ENCODE assay signal across 10 mouse cellular contexts in genomic region chr2:164180124-164180523, GRCm38 (mm10). TPM values are rescaled to one million over a fixed set of nuclear protein-coding genes. Genes with fewer than 3 reads are reported as not detected.
A peak's percentile ranks its signal among the peaks of the same experiment; 100 is the strongest.
DNase-seq lines count a peak whose midpoint lies in the region; ATAC-seq lines count a peak whose summit lies in the region.
"Had no signal": no experiment of that assay in that cellular context is flagged by ENCODE, and none has a peak within 500 bp of the region (broad histone marks: within the 10 kb centered on the region; RNA-seq: fewer than 3 reads in every experiment).

No protein-coding gene starts in this region.

- 38% methylated on average over 3 of the region's 3 CpGs for WGBS in forebrain, embryonic 13.5 days

- H3K4me2 ChIP-seq in forebrain, embryonic 13.5 days, result no peak overlapping the region
- H3K4me2 ChIP-seq: heart, embryonic 15.5 days had no signal

- H3K27me3 ChIP-seq in forebrain, embryonic 13.5 days, result no peaks in the 10 kb centered on the region

- peak; percentile 38 to 53 for DNase-seq in cerebellum, postnatal 10 days
- no peak for DNase-seq in cerebellum, adult 11-12 months
- peak; percentile 41 to 48 for DNase-seq in layer of hippocampus, postnatal 10 days (ENCODE audit: low spot score in 2 of 2)
- no peak for DNase-seq in layer of hippocampus, postnatal 14 days (ENCODE audit: low spot score in 2 of 2)
- DNase-seq in ZHBTc4 (ENCODE audit: low read depth, low spot score), result peak; percentile 54
- peak; percentile 70 for DNase-seq in lung, postnatal 36 days
- DNase-seq in Muller cell, postnatal 12 days (ENCODE audit: inconsistent ontology term), result no peak

- no peak overlapping the region for H3K4me3 ChIP-seq in forebrain, embryonic 13.5 days
- H3K4me3 ChIP-seq: heart, embryonic 15.5 days; megakaryocyte, embryonic 14.5 days had no signal

- peaks cover 4% of the 10 kb centered on the region for H3K4me1 ChIP-seq in forebrain, embryonic 13.5 days
- H3K4me1 ChIP-seq: heart, embryonic 15.5 days had no signal

- H3K9ac ChIP-seq in forebrain, embryonic 13.5 days, result no peak overlapping the region
- H3K9ac ChIP-seq: heart, embryonic 15.5 days had no signal

- H3K36me3 ChIP-seq in forebrain, embryonic 13.5 days (ENCODE audit: poor library complexity, severe bottlenecking), result no peaks in the 10 kb centered on the region
- H3K36me3 ChIP-seq: heart, embryonic 15.5 days had no signal

- ATAC-seq in forebrain, embryonic 13.5 days, result no peak

- no peaks in the 10 kb centered on the region for H3K9me3 ChIP-seq in forebrain, embryonic 13.5 days (replicated peaks)
- H3K9me3 ChIP-seq: heart, embryonic 15.5 days; megakaryocyte, embryonic 14.5 days had no signal

- no peak overlapping the region for H3K27ac ChIP-seq in forebrain, embryonic 13.5 days
- H3K27ac ChIP-seq: heart, embryonic 15.5 days had no signal

RNA-seq across cellular contexts. Expression of gene Wfdc5, which starts 2.4 kb away (rescaled TPM):
- total RNA-seq in layer of hippocampus, postnatal 10 days (2021), result not detected
- not detected for total RNA-seq in layer of hippocampus, postnatal 14 days (2021)
- not detected in 2 replicates for polyA plus RNA-seq in forebrain, embryonic 13.5 days (2015; fragmentation: Nextera tagmentation; extraction: Ambion mirVana)
- polyA plus RNA-seq: heart, embryonic 15.5 days had no signal

RNA-seq across cellular contexts. Expression of gene Kcns1, which starts 9.2 kb away (rescaled TPM):
- 1 to 10 TPM; 6.5 to 7.7 TPM for total RNA-seq in layer of hippocampus, postnatal 10 days (2021)
- 1 to 10 TPM; 5.9 to 6.4 TPM for total RNA-seq in layer of hippocampus, postnatal 14 days (2021)
- polyA plus RNA-seq in forebrain, embryonic 13.5 days (2015; fragmentation: Nextera tagmentation; extraction: Ambion mirVana), result 0.14 TPM in 1 of 2 replicates, not detected in the other

RNA-seq across cellular contexts. Expression of gene Wfdc12, which starts 10.3 kb away (rescaled TPM):
- total RNA-seq in layer of hippocampus, postnatal 10 days (2021), result not detected
- total RNA-seq in layer of hippocampus, postnatal 14 days (2021), result not detected
- not detected in 2 replicates for polyA plus RNA-seq in forebrain, embryonic 13.5 days (2015; fragmentation: Nextera tagmentation; extraction: Ambion mirVana)
- polyA plus RNA-seq: heart, embryonic 15.5 days had no signal

RNA-seq across cellular contexts. Expression of gene Wfdc15a, which starts 19.8 kb away (rescaled TPM):
- total RNA-seq in layer of hippocampus, postnatal 10 days (2021), result not detected
- not detected for total RNA-seq in layer of hippocampus, postnatal 14 days (2021)
- not detected in 2 replicates for polyA plus RNA-seq in forebrain, embryonic 13.5 days (2015; fragmentation: Nextera tagmentation; extraction: Ambion mirVana)
- polyA plus RNA-seq: heart, embryonic 15.5 days had no signal

RNA-seq across cellular contexts. Expression of gene Wfdc15b, which starts 41.3 kb away (rescaled TPM):
- not detected for total RNA-seq in layer of hippocampus, postnatal 10 days (2021)
- not detected for total RNA-seq in layer of hippocampus, postnatal 14 days (2021)
- not detected in 2 replicates for polyA plus RNA-seq in forebrain, embryonic 13.5 days (2015; fragmentation: Nextera tagmentation; extraction: Ambion mirVana)
- polyA plus RNA-seq: heart, embryonic 15.5 days had no signal

Comparison
In these comparisons a context has a peak if more than half of its experiments do, and no peak if none do; other contexts are left out.
1. DNase-seq: peak in cerebellum, postnatal 10 days (2 of 2), layer of hippocampus, postnatal 10 days (2 of 2), ZHBTc4 (single experiment) and lung, postnatal 36 days (single experiment); none in cerebellum, adult 11-12 months (single experiment), layer of hippocampus, postnatal 14 days (0 of 2) and Muller cell, postnatal 12 days (single experiment).